Mouse (Mus musculus) midbrain, embryonic 14.5 days (tissue): ENCODE results near the gene Zbtb40. TPM values are rescaled to one million over a fixed set of nuclear protein-coding genes. Genes with fewer than 3 reads are reported as not detected.

Experiments used
- polyA plus RNA-seq: library from polyadenylated mRNA; unstranded; fragments of >200 nt; fragmentation: Nextera tagmentation; extraction: Ambion mirVana; gene quantifications from 2 replicates; pipeline ENCODE4 v1.2.1, GENCODE M21; 2014

Gene Zbtb40
- polyA plus RNA-seq, 1 experiment from 2014 or later = 4.3 TPM

Other genes with a start within 250 kb of the Zbtb40 start
- gene Ephb2, start 212.8 kb downstream of the Zbtb40 start, polyA plus RNA-seq = 27.6 and 32.8 TPM in 2 replicates
- gene C1qb, start 162.6 kb downstream of the Zbtb40 start, polyA plus RNA-seq = 19.1 and 40.0 TPM in 2 replicates
- gene C1qc, start 155.7 kb downstream of the Zbtb40 start, polyA plus RNA-seq = 11.0 and 19.3 TPM in 2 replicates
- gene C1qa, start 150.0 kb downstream of the Zbtb40 start, polyA plus RNA-seq = 12.7 and 23.0 TPM in 2 replicates
- 18.5 and 20.5 TPM in 2 replicates for gene Epha8, start 92.0 kb downstream of the Zbtb40 start, polyA plus RNA-seq
- 0.94 and 1.4 TPM in 2 replicates for gene Wnt4, start 228.7 kb upstream of the Zbtb40 start, polyA plus RNA-seq